Mouse (Mus musculus): ENCODE measurements at regions not wholly inside any gene's neighbourhood (a gene's known extent, or its start where the extent isn't known, plus 50 kb on each side); places are given as distances from the start of the nearest gene placed in this dataset.

DNA sequence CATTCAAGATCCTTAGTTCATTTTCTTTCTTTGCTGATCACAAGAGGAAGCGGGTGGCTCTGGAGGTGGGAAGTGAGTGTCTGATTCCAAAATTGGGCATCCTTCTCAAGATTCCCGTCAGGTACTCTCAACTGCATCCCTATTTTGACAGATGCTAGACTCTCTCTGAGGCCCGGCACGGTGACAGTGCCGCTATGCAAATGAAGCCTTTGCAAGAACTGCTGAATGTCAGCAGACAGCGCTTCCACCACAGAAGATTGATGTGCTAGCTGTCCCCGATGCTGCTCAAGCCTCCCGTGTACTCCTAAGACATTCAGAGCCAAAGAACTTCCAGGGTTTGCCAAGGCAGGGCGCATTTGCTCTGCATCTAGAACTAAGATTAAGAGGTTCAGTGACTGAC, 50.9 kb upstream of the Cpne4 start:
- DNase-seq = peak; percentile 79

DNA sequence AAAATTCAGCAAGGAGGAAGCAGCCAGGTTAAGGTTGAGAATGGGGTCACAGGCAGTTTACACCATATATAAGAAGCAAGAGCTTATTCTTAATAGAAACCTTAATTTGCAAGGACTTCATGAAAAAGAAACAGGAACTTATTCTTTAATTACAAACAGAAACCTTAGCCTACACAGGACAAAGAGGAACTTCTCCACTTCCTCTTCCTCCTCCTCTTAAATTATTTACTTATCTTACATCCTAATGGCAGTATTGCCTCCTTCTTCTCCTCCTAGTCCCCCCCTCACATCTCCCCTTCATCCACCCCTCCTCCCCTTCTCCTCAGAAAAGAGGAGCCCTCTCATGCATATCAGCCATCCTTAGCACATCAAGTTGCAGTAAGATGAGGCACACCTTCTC, 56.4 kb upstream of the Cpne4 start:
- no peak for DNase-seq

DNA sequence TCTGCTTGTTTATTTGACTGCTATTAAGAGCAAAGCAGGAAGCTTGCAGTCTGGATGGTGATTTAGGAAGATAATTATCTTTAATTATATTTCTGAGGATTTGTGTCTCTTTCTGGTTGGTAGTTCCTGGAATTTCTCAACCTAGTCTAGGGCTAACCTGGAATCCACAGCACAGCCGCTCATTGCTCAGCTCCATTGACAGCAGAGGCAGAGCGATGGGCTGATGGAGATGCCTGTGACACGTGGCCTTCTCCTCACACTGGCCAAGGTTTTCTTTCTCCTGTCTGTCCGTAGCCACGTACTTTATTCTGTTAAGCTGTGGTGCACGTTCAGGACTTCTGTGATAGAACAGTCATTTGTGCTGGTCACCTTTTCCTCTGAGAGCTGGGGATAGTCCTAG, 57.7 kb upstream of the Cpne4 start:
- peak; percentile 57 for DNase-seq

DNA sequence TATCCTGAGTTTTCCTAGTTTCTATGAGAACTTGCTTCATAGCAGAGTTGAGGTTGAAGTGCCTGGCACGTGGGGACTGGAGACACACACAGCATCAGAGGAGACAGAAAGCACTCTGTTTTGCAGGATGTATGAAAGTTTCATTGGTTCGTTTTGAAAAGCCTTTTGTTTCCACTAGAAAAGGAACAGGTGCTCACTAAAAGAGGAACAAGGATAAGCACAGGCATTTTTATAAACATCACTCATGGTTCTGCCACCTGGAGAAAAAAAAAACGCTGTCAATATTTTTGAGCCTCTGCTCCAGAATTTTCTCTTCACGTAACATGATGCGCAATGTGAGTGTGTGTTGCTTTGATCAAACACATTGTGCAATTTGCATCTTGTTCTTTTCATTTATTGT, 64.6 kb upstream of the Cpne4 start:
- DNase-seq = no peak

DNA sequence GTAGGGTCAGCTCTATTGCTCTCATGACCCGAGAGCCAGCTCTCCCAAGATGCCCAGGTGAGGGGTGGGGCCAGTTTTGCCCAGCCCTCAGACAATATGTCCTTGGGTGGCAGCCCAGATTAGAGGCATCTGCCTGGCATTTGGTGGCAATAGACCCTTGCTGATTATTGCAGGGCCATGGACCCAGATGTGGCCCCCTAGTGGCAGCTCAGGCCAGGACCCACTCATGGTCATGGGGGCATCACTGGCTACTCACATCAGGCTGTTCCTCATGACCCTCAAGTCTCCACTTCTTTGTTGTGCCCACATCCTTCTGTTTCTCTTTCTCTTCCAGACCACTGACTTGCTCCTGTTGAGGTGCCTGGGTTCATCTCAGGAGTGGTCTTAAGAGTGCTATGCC, 66.4 kb upstream of the Cpne4 start:
- DNase-seq = peak; percentile 54

DNA sequence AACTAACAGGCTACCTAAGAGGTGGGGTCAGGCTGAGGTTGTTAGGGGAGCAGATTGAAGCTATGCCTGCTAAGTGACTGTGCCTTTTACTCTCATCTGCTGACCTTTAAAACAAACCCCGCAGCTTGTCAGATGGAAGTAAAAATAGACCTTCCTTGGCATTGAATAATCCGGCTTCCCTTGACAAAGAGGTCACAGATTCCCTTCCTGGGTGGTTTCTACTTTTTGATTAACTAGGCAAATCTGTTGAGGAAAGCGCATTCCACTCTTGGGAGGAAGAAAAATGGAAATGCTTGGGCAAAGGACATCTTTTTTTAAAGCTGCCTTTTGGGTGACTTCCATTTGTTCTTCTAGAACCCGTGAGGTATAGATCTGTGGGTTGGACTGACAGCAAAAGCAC, 72.3 kb upstream of the Cpne4 start:
- DNase-seq = peak; percentile 70

DNA sequence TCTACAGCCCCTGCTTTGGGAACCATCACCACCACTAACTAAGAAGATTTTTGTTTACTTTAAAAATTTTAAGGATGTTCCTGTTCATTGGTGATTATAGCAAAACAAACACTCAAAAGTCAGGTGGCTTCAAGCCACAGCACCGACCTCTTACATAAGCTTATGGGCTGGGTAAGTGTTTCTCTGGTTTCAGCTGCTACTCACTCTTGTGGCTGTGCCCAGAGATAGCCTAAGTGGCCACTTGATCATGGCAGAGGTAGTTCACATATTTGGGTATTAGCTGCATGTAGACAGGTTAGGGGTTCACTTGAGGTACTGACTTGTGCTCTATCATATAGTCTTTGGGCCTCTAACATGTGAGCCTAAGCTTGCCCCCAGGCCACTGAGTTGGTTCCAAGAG, 79.8 kb upstream of the Cpne4 start:
- DNase-seq = no peak

DNA sequence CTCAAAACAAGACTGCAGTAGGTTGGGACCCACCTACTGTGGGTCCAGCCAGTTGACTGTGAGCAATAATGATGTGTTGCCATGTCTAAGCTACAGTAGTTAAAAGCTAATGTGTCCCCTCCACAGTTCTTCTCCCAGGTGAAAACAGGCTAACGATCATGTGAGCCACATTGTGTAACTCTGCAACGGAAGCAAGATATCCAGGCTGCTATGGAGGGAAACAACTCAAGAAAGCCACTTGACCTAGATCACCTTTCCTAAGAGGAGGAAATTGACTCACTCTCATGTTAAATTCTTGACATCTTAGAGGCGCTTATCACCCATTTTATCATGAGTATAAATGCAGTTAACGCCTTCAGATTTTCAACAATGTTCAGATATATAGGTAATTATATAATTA, 83.4 kb upstream of the Cpne4 start:
- DNase-seq = no peak

DNA sequence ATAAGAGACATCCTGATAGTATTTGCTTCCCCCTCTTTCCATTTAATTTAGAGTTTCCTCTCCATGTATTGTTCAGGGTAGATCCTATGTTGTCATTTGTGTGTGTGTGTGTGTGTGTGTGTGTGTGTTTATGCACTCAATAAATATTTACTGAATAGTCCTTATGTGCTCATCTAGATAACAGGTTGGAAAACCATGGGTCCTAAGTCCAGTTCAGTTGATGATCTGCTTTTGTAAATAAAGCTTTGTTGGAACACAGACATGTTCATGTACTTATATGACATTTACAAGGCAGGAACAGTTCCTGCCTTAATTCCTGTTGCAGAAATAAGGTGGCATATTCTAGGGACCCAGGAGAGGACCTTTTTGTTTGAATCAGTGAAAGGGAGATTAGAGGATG, 87.0 kb upstream of the Cpne4 start:
- no peak for DNase-seq

DNA sequence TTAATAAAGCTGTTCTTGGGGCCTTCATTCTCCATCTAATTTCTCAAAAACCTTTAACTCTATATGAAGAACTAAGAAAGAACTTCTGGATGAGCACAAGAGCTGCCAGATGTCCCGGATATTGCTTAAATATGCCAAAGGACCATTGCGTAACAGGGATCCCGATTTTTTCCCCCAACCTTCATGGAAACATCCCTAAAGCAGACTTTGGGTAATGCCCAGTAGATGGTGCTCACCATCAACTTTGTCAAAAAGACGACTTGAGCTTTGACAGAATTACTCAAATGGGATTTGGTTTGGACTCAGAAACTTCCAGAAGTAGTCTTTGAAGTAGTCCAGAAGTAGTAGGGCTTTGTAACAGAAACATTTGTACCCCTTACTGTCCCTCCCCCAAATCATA, 89.5 kb upstream of the Cpne4 start:
- DNase-seq = no peak

DNA sequence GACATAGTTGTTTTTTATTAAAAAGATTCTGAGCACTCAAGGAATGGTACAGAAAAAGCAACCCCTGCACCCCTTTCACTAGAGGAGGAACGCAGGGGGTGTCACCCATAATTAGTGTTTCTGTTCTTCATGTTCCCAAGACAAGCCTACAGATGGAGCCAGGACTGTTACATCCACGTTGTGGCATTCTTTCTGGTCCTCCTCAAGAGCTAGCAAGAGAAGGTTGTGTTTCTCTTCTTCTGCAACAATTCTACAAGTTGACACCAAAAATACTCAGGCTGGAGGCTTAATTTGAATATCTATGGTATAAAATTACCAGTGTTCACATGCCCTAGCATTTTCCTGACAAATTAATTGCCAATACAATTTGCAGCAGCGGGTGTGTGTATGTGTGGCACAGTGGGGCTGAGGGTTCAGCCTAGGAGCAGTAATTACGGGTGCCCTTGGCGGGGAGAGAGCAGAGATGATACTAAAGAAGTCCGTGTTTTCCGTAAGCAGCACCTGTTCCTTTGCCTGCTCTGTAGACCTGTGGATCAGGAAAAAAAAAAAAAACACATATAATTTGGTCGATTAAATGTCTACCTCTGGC, 98.4 kb upstream of the Cpne4 start:
- no peak for DNase-seq

DNA sequence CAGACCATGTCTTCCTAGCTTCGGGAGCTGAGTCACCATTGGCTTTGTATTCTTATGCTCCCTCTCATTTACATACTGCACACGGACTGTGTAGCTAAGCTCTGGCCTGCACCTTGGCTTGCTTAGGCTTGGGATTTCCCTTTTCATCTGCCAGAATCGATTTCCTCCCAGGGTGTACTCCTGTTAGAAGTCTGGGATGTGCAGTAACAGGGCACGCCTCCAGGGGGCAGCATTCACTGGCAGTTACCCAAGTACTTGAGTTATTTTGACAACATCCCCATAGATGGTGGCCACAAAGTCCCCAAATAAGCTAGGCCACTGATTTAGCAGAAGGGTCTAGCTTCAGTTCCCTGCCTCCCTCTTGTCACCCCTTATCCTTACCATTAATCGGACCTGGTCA, 102.2 kb upstream of the Cpne4 start:
- DNase-seq = peak; percentile 86

DNA sequence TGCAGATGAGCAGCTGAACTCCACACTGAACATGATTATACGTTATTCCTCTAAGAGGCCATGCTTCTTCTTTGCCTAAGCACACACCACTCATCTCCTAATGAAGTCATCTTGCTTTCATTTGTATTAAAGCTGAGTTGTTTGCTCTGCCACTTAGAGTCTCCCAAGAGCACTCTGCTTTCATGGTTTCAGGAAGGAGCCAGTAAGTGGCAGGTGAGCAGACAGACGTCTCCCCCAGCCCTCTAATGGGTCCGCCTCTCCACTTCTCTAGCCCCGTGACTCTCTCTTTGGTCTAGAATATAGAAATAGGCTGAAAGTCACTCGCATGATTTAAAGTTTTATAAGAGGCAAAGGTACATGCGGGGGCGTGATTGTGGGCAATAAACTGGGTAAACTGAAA, 103.8 kb upstream of the Cpne4 start:
- no peak for DNase-seq

DNA sequence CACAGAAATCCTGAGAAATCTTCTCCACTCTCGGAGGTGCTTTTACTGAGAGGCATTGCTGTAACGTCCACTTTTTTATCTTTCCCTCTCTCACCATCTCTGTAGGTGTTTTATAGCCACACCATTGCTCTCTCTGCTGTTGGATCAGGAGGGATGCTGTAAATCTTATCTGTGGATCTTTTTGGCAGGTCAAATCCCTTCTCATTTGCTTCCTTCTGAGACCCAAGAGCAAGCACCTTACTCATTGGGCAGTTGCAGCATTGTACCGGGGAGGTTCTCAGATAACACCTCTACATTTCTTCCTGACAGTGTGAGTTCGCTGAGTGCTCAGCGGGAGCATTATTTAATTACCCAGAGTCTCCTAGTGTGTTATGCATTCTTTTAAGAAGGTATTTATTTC, 75.5 kb upstream of the Acpp start:
- DNase-seq = peak; percentile 54

DNA sequence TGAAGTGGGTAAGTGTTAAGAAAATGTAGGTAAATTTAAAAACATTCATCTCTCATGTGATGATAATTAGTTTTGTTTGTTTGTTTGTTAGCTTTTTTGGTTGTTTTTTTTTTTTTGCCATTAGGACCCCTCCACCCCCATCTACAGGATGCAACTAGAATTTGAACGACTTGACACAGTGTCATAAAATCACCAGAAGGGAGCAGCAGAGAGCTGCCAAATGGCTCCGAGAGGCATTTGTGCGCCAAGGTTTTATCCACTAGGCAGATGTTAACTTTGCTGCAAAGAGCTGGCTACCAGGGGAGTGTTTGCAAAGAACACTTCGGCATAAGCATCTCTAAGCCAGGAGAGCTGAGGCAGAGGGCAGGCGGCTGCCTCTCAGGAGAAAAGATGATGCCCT, 72.7 kb upstream of the Acpp start:
- DNase-seq = peak; percentile 30

DNA sequence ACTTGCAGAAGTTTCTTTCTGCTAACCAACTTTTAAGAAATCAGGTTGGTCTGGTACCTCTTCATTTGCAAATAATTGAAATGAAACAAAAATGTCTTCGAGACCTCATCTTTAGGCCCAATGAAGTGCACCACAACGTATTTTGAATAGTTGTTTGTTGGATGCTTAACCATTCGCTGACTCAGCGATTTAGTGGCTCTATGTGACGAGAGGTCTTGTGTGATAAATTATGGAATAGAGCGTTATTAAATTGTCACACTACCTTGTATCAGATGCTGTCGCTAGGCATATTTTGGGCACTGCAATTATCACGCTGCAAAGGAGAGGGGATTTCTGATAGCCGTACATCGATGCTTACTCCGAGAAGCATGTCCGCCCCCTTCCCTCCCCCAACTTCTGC, 71.8 kb upstream of the Acpp start:
- peak; percentile 30 for DNase-seq

DNA sequence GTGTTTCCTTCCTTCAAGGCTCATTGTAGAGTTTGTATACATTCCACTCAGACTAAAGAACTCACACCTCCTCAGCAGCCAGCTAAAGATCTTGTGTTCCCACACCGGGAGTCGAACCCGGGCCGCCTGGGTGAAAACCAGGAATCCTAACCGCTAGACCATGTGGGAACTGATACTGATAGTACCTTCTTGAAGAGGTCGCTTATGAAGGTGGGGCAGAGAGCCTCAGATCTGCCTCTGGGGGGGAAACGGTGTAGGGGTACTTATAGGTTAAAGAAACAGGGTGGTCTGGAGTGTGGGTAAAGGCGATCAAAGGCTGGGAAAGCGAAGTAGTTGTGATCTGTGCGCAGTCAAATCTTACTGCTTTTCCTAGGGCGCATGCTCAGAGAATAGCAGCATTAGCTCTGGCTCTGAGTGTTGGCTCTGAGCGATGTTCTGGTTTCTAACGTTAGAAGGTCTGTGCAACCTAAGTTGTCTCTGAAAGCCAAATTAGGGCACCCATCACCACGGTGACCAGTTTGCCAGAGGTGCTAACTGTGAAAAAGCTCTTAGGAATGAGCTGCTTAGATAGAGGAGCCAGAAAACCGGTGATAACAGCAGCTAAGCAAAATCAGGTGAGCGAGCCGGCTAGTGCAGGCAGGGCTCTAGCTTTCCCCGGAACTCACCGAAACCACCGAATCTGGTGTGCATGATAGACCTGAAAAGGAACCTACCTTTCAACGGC, 71.2 kb upstream of the Acpp start:
- peak; percentile 84 for DNase-seq

DNA sequence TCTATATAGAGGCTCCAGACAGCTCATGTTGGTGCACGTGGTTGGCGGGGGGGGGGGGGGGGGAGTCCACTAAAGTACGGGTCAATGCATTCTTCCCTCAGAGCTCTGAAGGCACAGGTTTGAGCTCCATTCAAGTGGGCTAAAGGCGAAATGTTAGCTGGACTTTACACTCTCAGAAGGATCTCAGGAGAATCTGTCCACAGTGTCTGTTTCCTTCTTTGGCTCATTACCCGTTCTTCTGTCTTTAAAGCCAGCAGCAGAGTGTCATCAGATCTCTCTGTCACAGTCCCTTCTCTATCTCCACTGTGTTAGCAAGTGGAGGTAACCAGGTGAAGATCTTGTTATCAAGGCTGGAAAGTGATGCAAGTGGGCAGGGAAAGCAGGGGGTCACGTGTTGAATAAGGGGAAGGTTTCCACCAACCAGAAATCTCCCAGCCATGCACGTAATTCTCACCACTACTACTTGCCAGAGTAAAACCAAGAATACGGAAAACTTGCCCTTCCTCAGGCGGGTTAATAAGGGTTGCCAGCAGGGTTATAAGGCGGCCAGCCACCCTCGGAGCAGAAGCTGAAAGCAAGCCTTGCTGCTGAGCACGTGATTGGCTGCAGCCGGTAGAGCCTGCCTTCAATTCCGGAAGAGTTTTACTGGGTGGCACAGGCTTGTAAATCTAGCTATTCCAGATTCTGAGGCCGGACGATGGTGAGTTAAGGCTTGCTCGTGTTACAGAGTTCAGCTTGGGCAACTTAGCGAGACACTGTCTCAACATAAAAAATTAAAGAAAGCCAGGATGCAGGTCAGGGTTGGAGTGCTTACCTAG, 70.2 kb upstream of the Acpp start:
- DNase-seq = peak; percentile 89

DNA sequence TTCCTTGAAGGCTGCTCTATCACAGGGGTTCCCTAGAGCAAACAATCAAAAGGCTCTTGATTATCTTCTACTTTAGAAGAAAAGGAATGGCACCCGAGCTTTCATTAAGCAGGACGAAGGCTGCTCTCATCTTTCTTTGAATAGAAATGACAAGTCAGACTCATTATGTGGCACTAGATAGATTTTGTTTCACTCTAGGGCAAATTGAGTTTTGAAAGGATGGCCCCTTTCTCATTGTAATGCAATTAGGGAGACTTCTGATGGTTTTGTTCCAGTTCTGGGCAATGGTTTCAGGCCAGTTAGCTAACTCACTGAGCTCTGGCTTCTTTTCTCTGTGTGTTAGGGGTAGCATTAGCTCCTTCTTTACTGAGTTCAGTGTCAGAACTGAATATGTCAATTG, 69.5 kb upstream of the Acpp start:
- peak; percentile 3 for DNase-seq

DNA sequence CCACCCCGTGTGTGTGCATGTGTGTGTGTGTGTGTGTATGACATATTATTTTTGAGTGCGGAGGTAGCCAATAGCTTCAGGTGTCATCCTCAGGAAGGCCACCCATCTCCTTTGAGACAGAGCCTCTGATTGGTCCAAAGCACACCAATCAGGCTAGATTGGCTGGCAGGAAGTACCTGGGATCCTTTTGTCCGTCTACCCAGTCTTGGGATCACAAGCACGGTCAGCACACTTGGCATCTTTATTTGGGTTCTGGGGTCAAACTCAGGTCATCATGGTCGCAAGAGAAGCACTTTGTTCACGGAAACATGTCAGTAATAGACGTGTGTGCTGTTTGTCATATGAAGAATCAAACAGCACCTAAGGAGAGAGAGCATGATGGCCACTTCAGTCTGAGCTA, 68.9 kb upstream of the Acpp start:
- peak; percentile 25 for DNase-seq

DNA sequence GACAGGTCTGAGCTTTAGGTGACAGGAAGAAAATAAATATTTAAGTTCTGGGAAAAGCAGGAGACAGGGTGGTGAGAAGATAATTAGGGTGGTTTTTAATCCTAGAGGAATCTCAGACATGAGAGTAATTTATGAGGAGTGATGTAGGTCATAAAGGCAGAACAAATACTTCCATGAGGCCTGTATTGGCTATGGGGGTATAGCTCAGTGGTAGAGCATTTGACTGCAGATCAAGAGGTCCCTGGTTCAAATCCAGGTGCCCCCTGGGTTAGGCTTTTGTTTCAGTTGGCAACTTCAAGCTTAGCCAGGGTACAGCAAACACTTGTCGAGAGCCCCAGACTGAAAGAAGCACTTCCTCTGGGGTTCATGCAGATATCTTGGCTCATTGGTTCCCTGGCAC, 66.3 kb upstream of the Acpp start:
- DNase-seq = peak; percentile 18

DNA sequence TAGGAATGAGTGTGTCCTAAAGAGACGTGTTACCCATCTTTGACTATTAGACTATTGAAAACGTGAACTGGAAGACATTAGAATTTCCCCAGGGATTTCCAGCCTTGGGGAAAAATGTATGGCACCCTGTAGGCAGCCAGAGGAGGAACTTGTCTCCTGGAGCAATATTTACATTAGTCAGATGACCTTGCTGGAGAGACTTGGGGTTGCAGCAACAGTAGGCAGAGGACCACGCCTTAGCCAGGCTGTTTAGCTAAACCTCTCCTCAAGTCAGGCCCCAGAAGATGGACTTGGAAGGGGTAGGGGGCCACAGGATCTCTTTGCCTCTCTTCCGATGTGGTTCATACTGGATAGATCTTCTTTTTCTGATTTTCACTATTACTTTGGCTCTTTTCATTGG, 64.1 kb upstream of the Acpp start:
- DNase-seq = peak; percentile 27

DNA sequence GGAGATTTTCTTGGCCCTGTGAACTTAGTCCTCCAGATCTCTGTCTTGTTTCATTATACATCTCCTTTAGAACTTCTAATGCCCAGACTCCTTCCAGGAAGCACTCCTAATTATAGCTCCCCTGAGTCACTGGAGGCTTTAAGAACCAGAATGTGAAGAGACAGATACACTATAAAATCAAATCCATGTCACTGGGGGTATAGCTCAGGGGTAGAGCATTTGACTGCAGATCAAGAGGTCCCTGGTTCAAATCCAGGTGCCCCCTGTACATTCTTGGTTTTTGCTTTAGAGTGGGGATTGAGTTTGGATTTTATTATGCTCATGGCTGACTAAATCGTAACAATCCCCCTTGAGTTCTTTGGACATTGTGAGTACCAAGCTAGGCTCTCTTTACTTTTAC, 62.4 kb upstream of the Acpp start:
- peak; percentile 15 for DNase-seq

DNA sequence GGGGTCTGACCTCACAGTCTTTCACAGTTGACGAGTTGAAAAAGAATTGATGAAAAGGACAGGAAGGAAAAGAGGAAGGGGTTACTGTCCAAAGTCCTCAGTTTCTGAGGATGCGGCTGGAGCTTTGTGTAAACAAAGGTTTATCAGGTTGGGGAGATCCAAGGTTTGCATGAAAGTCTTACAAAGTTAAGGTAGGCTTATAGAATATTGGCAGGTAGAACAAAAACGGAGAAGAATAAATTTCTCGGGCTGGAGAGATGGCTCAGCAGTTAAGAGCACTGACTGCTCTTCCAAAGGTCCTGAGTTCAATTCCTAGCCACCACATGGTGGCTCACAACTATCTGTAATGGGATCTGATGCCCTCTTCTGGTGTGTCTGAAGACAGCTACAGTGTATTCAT, 60.9 kb upstream of the Acpp start:
- DNase-seq = peak; percentile 4

Measured in heart, adult 11 months (tissue).